Mouse (Mus musculus): ENCODE measurements around the gene Iqsec1. TPM values are rescaled to one million over a fixed set of nuclear protein-coding genes. Genes with fewer than 3 reads are reported as not detected.

The Iqsec1 gene
- total and polyA plus RNA-seq, 3 experiments = 17.0 to 90.4 (median 83.5) TPM

- H3K9me3 ChIP-seq (replicated peaks; ENCODE audit: low read length) = no peaks in the 10 kb centered on the region
- in situ Hi-C loops (cut with MboI; ENCODE audit: low pct_ligation_motif_present, low pct_unique_long_range_greater_than_20kb, low sequenced_read_pairs) = no loop called here
- no peak overlapping the region for H3K9ac ChIP-seq (ENCODE audit: insufficient read depth, low read depth)
- dilution Hi-C loops (cut with MboI; ENCODE audit: extremely low pct_ligation_motif_present, extremely low pct_unique_long_range_greater_than_20kb, low sequenced_read_pairs) = no loop called here
- H3K36me3 ChIP-seq (replicated peaks in 1 of 2; ENCODE audit: control insufficient read depth in 1 of 2, insufficient read depth in 1 of 2, low read length in 1 of 2) = no peaks in the 10 kb centered on the region
- no peak overlapping the region for H3K4me3 ChIP-seq (replicated peaks in 1 of 3; ENCODE audit: low read depth in 2 of 3, low read length in 2 of 3, poor library complexity in 1 of 3)
- H3K79me2 ChIP-seq (replicated peaks; ENCODE audit: control insufficient read depth, extremely low read depth, insufficient read depth, poor library complexity, severe bottlenecking) = no peaks in the 10 kb centered on the region
- no peaks in the 10 kb centered on the region for H3K4me1 ChIP-seq (ENCODE audit: control insufficient read depth in 1 of 2, insufficient read depth in 2 of 2)
- DNase-seq (ENCODE audit: extremely low read depth) = no peak
- no peak overlapping the region for H3K27ac ChIP-seq (ENCODE audit: insufficient read depth, low read depth)
- no peak for TF ChIP-seq NELFE (IDR thresholded peaks at IDR 0.05; ENCODE audit: low read depth, low read length)
- no peak for TF ChIP-seq RCOR1 (conservative IDR thresholded peaks at IDR 0.05; ENCODE audit: low read depth, low read length)
- TF ChIP-seq BHLHE40 (IDR thresholded peaks at IDR 0.05; ENCODE audit: low read depth, low read length) = no peak
- no peak for TF ChIP-seq POLR2AphosphoS2 (IDR thresholded peaks at IDR 0.05; ENCODE audit: low read depth, low read length)
- no peak for TF ChIP-seq TBP (conservative IDR thresholded peaks at IDR 0.05; ENCODE audit: low read depth, low read length)
- TF ChIP-seq ZNF384 (IDR thresholded peaks at IDR 0.05; ENCODE audit: low read depth, low read length) = no peak
- TF ChIP-seq SMC3 (IDR thresholded peaks at IDR 0.05; ENCODE audit: low read depth, low read length) = no peak
- TF ChIP-seq USF1 (IDR thresholded peaks at IDR 0.05; ENCODE audit: low read depth, low read length) = no peak
- no peak for TF ChIP-seq MAFK (IDR thresholded peaks at IDR 0.05; ENCODE audit: insufficient replicate concordance, low read length)
- peaks cover 82% of the 10 kb centered on the region for H3K27me3 ChIP-seq (replicated peaks)
- no peak overlapping the region for H3K4me2 ChIP-seq (ENCODE audit: insufficient read depth, low read depth, poor library complexity, severe bottlenecking)
Observed at GRCm38 (mm10) chr6:90924379-90924778, 64.1 kb downstream of the Iqsec1 start.

- H3K4me2 ChIP-seq (ENCODE audit: insufficient read depth, low read depth, poor library complexity, severe bottlenecking) = no peak overlapping the region
- H3K4me1 ChIP-seq (ENCODE audit: control insufficient read depth in 1 of 2, insufficient read depth in 2 of 2) = no peaks in the 10 kb centered on the region
- in situ Hi-C loops (cut with MboI; ENCODE audit: low pct_ligation_motif_present, low pct_unique_long_range_greater_than_20kb, low sequenced_read_pairs) = no loop called here
- no peaks in the 10 kb centered on the region for H3K36me3 ChIP-seq (replicated peaks in 1 of 2; ENCODE audit: control insufficient read depth in 1 of 2, insufficient read depth in 1 of 2, low read length in 1 of 2)
- DNase-seq (ENCODE audit: extremely low read depth) = no peak
- H3K79me2 ChIP-seq (replicated peaks; ENCODE audit: control insufficient read depth, extremely low read depth, insufficient read depth, poor library complexity, severe bottlenecking) = no peaks in the 10 kb centered on the region
- H3K9ac ChIP-seq (ENCODE audit: insufficient read depth, low read depth) = no peak overlapping the region
- H3K9me3 ChIP-seq (replicated peaks; ENCODE audit: low read length) = no peaks in the 10 kb centered on the region
- peaks cover 88% of the 10 kb centered on the region for H3K27me3 ChIP-seq (replicated peaks)
- no peak overlapping the region for H3K27ac ChIP-seq (ENCODE audit: insufficient read depth, low read depth)
- TF ChIP-seq CHD2 (IDR thresholded peaks at IDR 0.05; ENCODE audit: low read length) = no peak
- TF ChIP-seq MAZ (IDR thresholded peaks at IDR 0.05; ENCODE audit: low read depth, low read length) = no peak
- TF ChIP-seq NELFE (IDR thresholded peaks at IDR 0.05; ENCODE audit: low read depth, low read length) = no peak
- TF ChIP-seq USF1 (IDR thresholded peaks at IDR 0.05; ENCODE audit: low read depth, low read length) = no peak
- no peak for TF ChIP-seq MAFK (IDR thresholded peaks at IDR 0.05; ENCODE audit: insufficient replicate concordance, low read length)
- TF ChIP-seq GABPA (IDR thresholded peaks at IDR 0.05; ENCODE audit: insufficient replicate concordance, low read depth, low read length) = no peak
- no peak for TF ChIP-seq RAD21 (IDR thresholded peaks at IDR 0.05; ENCODE audit: low read depth, low read length)
- TF ChIP-seq TBP (conservative IDR thresholded peaks at IDR 0.05; ENCODE audit: low read depth, low read length) = no peak
- no peak for TF ChIP-seq ZKSCAN1 (IDR thresholded peaks at IDR 0.05; ENCODE audit: borderline replicate concordance, low read depth, low read length)
- no peak for TF ChIP-seq MAX (IDR thresholded peaks at IDR 0.05; ENCODE audit: low read length)
- no peak for TF ChIP-seq MXI1 (IDR thresholded peaks at IDR 0.05; ENCODE audit: low read depth, low read length)
- TF ChIP-seq PAX5 (IDR thresholded peaks at IDR 0.05; ENCODE audit: low read length) = no peak
- TF ChIP-seq ELF1 (IDR thresholded peaks at IDR 0.05; ENCODE audit: low read depth, low read length) = no peak
- TF ChIP-seq POLR2AphosphoS2 (IDR thresholded peaks at IDR 0.05; ENCODE audit: low read depth, low read length) = no peak
- no peak for TF ChIP-seq CHD1 (IDR thresholded peaks at IDR 0.05; ENCODE audit: low read depth, low read length)
- TF ChIP-seq JUND (conservative IDR thresholded peaks at IDR 0.05; ENCODE audit: low read depth, low read length) = no peak
- no peak for TF ChIP-seq USF2 (conservative IDR thresholded peaks at IDR 0.05; ENCODE audit: low read depth, low read length)
- TF ChIP-seq IRF4 (IDR thresholded peaks at IDR 0.05; ENCODE audit: low read depth, low read length) = no peak
- dilution Hi-C loops (cut with MboI; ENCODE audit: extremely low pct_ligation_motif_present, extremely low pct_unique_long_range_greater_than_20kb, low sequenced_read_pairs) = no loop called here
- H3K4me3 ChIP-seq (replicated peaks in 1 of 3; ENCODE audit: low read depth in 2 of 3, low read length in 2 of 3, poor library complexity in 1 of 3) = no peak overlapping the region
Observed at GRCm38 (mm10) chr6:90921259-90921946, 67.1 kb downstream of the Iqsec1 start.
